10 mouse cellular contexts compared by ENCODE assay signal in the genomic region with DNA sequence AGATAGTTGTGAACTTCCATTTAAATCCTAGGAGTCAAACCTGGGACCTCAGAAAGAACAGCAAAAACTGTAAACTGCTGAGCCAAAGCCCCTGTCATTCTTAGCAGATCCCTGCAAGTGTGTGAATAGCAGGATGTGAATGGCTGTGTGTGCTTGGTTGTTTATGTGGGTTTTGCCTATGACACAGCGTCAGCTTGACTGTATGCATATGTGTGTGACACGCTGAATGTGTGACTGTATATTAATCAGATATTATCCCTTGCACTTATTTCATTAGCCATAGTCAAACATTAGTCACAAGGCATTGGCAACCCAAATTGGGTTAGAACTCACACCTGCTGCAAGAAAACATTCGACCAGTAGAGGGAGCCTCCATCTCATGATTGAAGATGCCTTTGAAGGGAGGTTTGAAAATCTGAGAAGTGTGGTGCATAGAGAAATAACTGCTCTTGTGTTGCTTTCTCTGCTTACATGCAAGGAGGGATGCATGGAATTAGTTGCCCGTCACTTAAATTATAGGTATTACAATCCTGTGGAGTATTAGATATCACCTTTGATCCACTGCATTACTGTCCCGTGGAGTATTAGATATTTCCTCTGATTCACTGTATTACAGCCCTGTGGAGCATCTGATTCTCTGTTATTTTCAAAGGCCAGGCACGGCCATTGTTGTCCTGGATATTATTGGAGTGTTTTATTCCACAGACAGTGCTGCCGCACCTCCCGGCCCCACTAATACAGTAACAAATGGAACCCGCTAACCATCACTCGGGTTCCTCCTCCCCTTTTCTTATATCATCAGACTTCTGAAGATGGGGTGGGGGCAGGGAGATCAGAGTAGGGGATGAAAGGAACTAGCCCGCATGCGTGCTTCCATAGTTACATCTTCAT.
DNase-seq lines count a peak whose midpoint lies in the region; ATAC-seq lines count a peak whose summit lies in the region.
"Had no signal": no experiment of that assay in that cellular context is flagged by ENCODE, and none has a peak within 500 bp of the region (broad histone marks: within the 10 kb centered on the region; RNA-seq: fewer than 3 reads in every experiment).

No protein-coding gene starts in this region.

- no peak overlapping the region for H3K27ac ChIP-seq in forebrain, embryonic 16.5 days (ENCODE audit: low read length)
- no peak overlapping the region for H3K27ac ChIP-seq in neural tube, embryonic 12.5 days
- H3K27ac ChIP-seq: embryonic facial prominence, embryonic 12.5 days had no signal

- no peak overlapping the region for H3K4me2 ChIP-seq in forebrain, embryonic 16.5 days (ENCODE audit: low read length)
- no peak overlapping the region for H3K4me2 ChIP-seq in neural tube, embryonic 12.5 days (replicated peaks)
- H3K4me2 ChIP-seq: embryonic facial prominence, embryonic 12.5 days had no signal

- no peak overlapping the region for H3K4me3 ChIP-seq in forebrain, embryonic 16.5 days (replicated peaks; ENCODE audit: low read length)
- H3K4me3 ChIP-seq in neural tube, embryonic 12.5 days: no peak overlapping the region
- H3K4me3 ChIP-seq: embryonic facial prominence, embryonic 12.5 days; megakaryocyte, embryonic 14.5 days had no signal

- H3K36me3 ChIP-seq in forebrain, embryonic 16.5 days (ENCODE audit: control insufficient read depth, insufficient read depth): no peaks in the 10 kb centered on the region
- no peaks in the 10 kb centered on the region for H3K36me3 ChIP-seq in neural tube, embryonic 12.5 days
- H3K36me3 ChIP-seq: embryonic facial prominence, embryonic 12.5 days had no signal

- DNase-seq in thymus, postnatal 4 days: peak; percentile 28
- no peak for DNase-seq in thymus, postnatal 14 days
- peak; percentile 53 for DNase-seq in cerebellum, adult 11-12 months
- DNase-seq in kidney, adult 9 months: peak; percentile 60
- DNase-seq in left cerebral cortex, postnatal 36 days (ENCODE audit: low spot score in 2 of 2): peak; percentile 47 to 74

- H3K9ac ChIP-seq in forebrain, embryonic 16.5 days (replicated peaks; ENCODE audit: low read depth, low read length): no peak overlapping the region
- H3K9ac ChIP-seq in neural tube, embryonic 12.5 days: no peak overlapping the region
- H3K9ac ChIP-seq: embryonic facial prominence, embryonic 12.5 days had no signal

- H3K4me1 ChIP-seq in forebrain, embryonic 16.5 days (replicated peaks; ENCODE audit: control insufficient read depth, insufficient read depth, low read length): peaks cover 3% of the 10 kb centered on the region; the same call in 1 of the 2 replicates
- H3K4me1 ChIP-seq in neural tube, embryonic 12.5 days: no peaks in the 10 kb centered on the region
- H3K4me1 ChIP-seq: embryonic facial prominence, embryonic 12.5 days; megakaryocyte, embryonic 14.5 days had no signal

- ATAC-seq in forebrain, embryonic 16.5 days: peak; percentile 84
- ATAC-seq in neural tube, embryonic 12.5 days (ENCODE audit: low FRiP score, low read depth): peak; percentile 70
- no peak for ATAC-seq in erythroblast, adult 5-6 weeks (replicated peaks; ENCODE audit: low FRiP score, poor library complexity, severe bottlenecking)

- no peaks in the 10 kb centered on the region for H3K9me3 ChIP-seq in forebrain, embryonic 16.5 days (ENCODE audit: control insufficient read depth, low read length)
- no peaks in the 10 kb centered on the region for H3K9me3 ChIP-seq in neural tube, embryonic 12.5 days
- H3K9me3 ChIP-seq: embryonic facial prominence, embryonic 12.5 days; megakaryocyte, embryonic 14.5 days had no signal

- WGBS in forebrain, embryonic 16.5 days: 46% methylated on average over 12 of the region's 12 CpGs
- 58% methylated on average over 12 of the region's 12 CpGs for WGBS in neural tube, embryonic 12.5 days

- no peaks in the 10 kb centered on the region for H3K27me3 ChIP-seq in forebrain, embryonic 16.5 days (replicated peaks; ENCODE audit: control insufficient read depth, insufficient read depth, low read length)
- no peaks in the 10 kb centered on the region for H3K27me3 ChIP-seq in neural tube, embryonic 12.5 days (replicated peaks)
- H3K27me3 ChIP-seq: embryonic facial prominence, embryonic 12.5 days; megakaryocyte, embryonic 14.5 days had no signal

- intact Hi-C loops in left cerebral cortex, postnatal 36 days (cut with DNase I): loop anchor here (2.0 to 10.0 kb wide), 3 partner anchors 266 to 906 kb away; no protein-coding TSS in a partner anchor
